Mouse (Mus musculus): Measurements from ENCODE around the gene Med24. TPM values are rescaled to one million over a fixed set of nuclear protein-coding genes. Genes with fewer than 3 reads are reported as not detected.
A peak's percentile ranks its signal among the peaks of the same experiment; 100 is the strongest.

The Med24 gene
- polyA plus RNA-seq, 1 experiment from 2014 or later = 55.1 TPM

DNA sequence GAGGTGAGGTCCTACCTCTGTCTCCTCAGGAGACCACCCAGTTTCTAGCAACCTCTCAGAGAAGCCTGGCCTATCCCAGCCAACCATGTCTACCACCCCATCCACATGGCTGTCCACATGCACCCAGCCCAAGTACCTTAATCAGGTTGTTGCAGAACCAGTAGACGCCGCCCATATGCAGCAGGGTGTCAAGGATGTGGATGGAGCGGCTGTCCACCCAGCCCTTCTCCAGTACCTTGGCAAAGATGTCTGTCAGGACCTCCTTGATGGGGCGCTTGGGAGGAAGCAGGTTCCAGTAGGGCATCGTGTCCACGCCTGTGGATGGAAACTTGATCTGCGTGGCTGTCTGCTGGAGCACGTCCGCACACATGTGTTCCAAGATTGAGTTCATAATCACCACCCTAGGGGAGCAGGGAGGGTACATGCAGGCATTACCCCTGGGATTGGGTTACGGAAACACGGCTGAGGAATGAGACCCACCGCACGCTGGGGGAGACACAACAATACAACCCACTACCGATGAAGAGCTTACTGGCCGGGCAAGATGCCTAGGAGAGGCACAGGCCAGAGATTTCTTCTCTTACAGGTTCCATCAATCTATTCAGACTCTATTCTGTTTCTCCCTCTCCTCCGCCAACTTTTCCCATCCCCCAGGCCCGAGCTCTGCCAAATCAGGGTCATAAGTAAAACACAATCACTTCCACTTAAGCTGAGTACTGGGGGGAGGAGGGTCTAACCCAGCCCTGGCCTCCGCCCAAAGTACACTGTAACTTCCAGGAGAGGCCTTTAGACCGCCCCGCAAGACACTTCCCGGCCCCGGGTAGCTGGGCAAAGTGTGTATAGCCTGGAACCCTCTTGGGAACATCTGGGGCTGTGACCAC lies 21.6 kb downstream of the Med24 start:
- Histone ChIP-seq H3K9me3 (replicated peaks; ENCODE audit: control insufficient read depth, low read length) (no peaks in the 10 kb centered on the region), H3K4me1 (ENCODE audit: control insufficient read depth, insufficient read depth, low read length) (no peaks in the 10 kb centered on the region), H3K27ac (replicated peaks; ENCODE audit: low read depth, low read length) (no peak overlapping the region), H3K9ac (replicated peaks; ENCODE audit: low read length) (no peak overlapping the region), H3K4me3 (ENCODE audit: low read depth, low read length) (no peak overlapping the region), H3K36me3 (replicated peaks; ENCODE audit: control insufficient read depth, insufficient read depth, low read depth, low read length) (peaks cover 14% of the 10 kb centered on the region), H3K4me2 (ENCODE audit: low read depth, low read length) (no peak overlapping the region), H3K27me3 (ENCODE audit: control insufficient read depth, insufficient read depth, low read length) (no peaks in the 10 kb centered on the region)
- ATAC-seq (replicated peaks; ENCODE audit: insufficient number of reproducible peaks, low FRiP score, low TSS enrichment, low read depth) (no peak), DNase-seq (ENCODE audit: low spot score) (no peak)
- 83% methylated on average over 22 of the region's 22 CpGs for WGBS

DNA sequence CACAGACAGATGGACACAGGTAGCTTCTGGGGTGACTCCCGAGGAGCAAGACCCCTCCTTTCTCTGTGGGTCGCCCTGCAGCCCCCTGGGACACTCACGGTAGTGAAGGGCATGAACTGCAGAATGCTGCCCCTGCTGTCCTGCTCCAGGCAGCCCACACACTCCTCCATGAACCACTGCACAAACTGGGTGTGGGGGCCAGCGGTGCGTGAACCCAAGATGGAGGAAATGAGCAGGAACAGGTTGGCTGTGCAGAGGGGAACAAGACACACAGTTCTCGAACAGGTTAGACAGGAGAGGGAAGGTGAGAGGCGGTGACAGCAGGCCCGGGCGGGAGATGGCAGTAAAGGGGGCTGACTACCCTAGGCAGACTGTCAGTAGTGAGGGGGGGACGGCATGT lies 24.2 kb downstream of the Med24 start:
- no peak overlapping the region for H3K4me3 ChIP-seq (ENCODE audit: low read depth, low read length)
- H3K36me3 ChIP-seq (replicated peaks; ENCODE audit: control insufficient read depth, insufficient read depth, low read depth, low read length) = peaks cover 14% of the 10 kb centered on the region
- WGBS = 88% methylated on average over 10 of the region's 10 CpGs
- H3K27ac ChIP-seq (replicated peaks; ENCODE audit: low read depth, low read length) = no peak overlapping the region
- no peaks in the 10 kb centered on the region for H3K4me1 ChIP-seq (ENCODE audit: control insufficient read depth, insufficient read depth, low read length)
- DNase-seq (ENCODE audit: low spot score) = no peak
- H3K27me3 ChIP-seq (ENCODE audit: control insufficient read depth, insufficient read depth, low read length) = no peaks in the 10 kb centered on the region
- ATAC-seq (replicated peaks; ENCODE audit: insufficient number of reproducible peaks, low FRiP score, low TSS enrichment, low read depth) = no peak
- H3K4me2 ChIP-seq (ENCODE audit: low read depth, low read length) = no peak overlapping the region
- no peak overlapping the region for H3K9ac ChIP-seq (replicated peaks; ENCODE audit: low read length)
- H3K9me3 ChIP-seq (replicated peaks; ENCODE audit: control insufficient read depth, low read length) = no peaks in the 10 kb centered on the region

- Histone ChIP-seq H3K27ac (replicated peaks; ENCODE audit: low read depth, low read length) (no peak overlapping the region), H3K4me3 (ENCODE audit: low read depth, low read length) (no peak overlapping the region), H3K36me3 (replicated peaks; ENCODE audit: control insufficient read depth, insufficient read depth, low read depth, low read length) (peaks cover 9% of the 10 kb centered on the region), H3K4me2 (ENCODE audit: low read depth, low read length) (no peak overlapping the region), H3K27me3 (ENCODE audit: control insufficient read depth, insufficient read depth, low read length) (no peaks in the 10 kb centered on the region), H3K9me3 (replicated peaks; ENCODE audit: control insufficient read depth, low read length) (no peaks in the 10 kb centered on the region), H3K9ac (replicated peaks; ENCODE audit: low read length) (peak overlapping the region; percentile 25; the same call in 1 of the 2 replicates), H3K4me1 (ENCODE audit: control insufficient read depth, insufficient read depth, low read length) (no peaks in the 10 kb centered on the region)
- DNase-seq (ENCODE audit: low spot score) (no peak), ATAC-seq (replicated peaks; ENCODE audit: insufficient number of reproducible peaks, low FRiP score, low TSS enrichment, low read depth) (no peak)
- 78% methylated on average over 5 of the region's 5 CpGs for WGBS
Measured at GRCm38 (mm10) chr11:98702323-98702722, 26.9 kb downstream of the Med24 start.

GRCm38 (mm10) chr11:98701213-98701670 lies 28.0 kb downstream of the Med24 start, which contains the start of gene Csf3:
Csf3 (plus strand) TSS chr11:98701263.
- no peak for DNase-seq (ENCODE audit: low spot score)
- no peaks in the 10 kb centered on the region for H3K9me3 ChIP-seq (replicated peaks; ENCODE audit: control insufficient read depth, low read length)
- H3K36me3 ChIP-seq (replicated peaks; ENCODE audit: control insufficient read depth, insufficient read depth, low read depth, low read length) = peaks cover 6% of the 10 kb centered on the region
- no peak within 1 kb of the TSS for H3K27ac ChIP-seq (replicated peaks; ENCODE audit: low read depth, low read length)
- WGBS = 40% methylated on average over 10 of the region's 10 CpGs
- ATAC-seq (replicated peaks; ENCODE audit: insufficient number of reproducible peaks, low FRiP score, low TSS enrichment, low read depth) = no peak
- no peak within 1 kb of the TSS; the same call in 1 of the 2 replicates for H3K4me2 ChIP-seq (ENCODE audit: low read depth, low read length)
- H3K9ac ChIP-seq (replicated peaks; ENCODE audit: low read length) = peak within 1 kb of the TSS; percentile 6; the same call in 1 of the 2 replicates
- H3K27me3 ChIP-seq (ENCODE audit: control insufficient read depth, insufficient read depth, low read length) = no peaks in the 10 kb centered on the region
- H3K4me1 ChIP-seq (ENCODE audit: control insufficient read depth, insufficient read depth, low read length) = no peaks in the 10 kb centered on the region
- H3K4me3 ChIP-seq (ENCODE audit: low read depth, low read length) = no peak within 1 kb of the TSS

GRCm38 (mm10) chr11:98699911-98700310 lies 29.3 kb downstream of the Med24 start:
- Histone ChIP-seq H3K27me3 (ENCODE audit: control insufficient read depth, insufficient read depth, low read length) (no peaks in the 10 kb centered on the region), H3K27ac (replicated peaks; ENCODE audit: low read depth, low read length) (no peak overlapping the region), H3K4me3 (ENCODE audit: low read depth, low read length) (no peak overlapping the region), H3K36me3 (replicated peaks; ENCODE audit: control insufficient read depth, insufficient read depth, low read depth, low read length) (no peaks in the 10 kb centered on the region; the same call in 1 of the 2 replicates), H3K9me3 (replicated peaks; ENCODE audit: control insufficient read depth, low read length) (no peaks in the 10 kb centered on the region), H3K9ac (replicated peaks; ENCODE audit: low read length) (no peak overlapping the region), H3K4me2 (ENCODE audit: low read depth, low read length) (no peak overlapping the region), H3K4me1 (ENCODE audit: control insufficient read depth, insufficient read depth, low read length) (no peaks in the 10 kb centered on the region)
- DNase-seq (ENCODE audit: low spot score) = peak; percentile 78
- ATAC-seq (replicated peaks; ENCODE audit: insufficient number of reproducible peaks, low FRiP score, low TSS enrichment, low read depth) = no peak
- WGBS = 41% methylated on average over 4 of the region's 4 CpGs

DNA sequence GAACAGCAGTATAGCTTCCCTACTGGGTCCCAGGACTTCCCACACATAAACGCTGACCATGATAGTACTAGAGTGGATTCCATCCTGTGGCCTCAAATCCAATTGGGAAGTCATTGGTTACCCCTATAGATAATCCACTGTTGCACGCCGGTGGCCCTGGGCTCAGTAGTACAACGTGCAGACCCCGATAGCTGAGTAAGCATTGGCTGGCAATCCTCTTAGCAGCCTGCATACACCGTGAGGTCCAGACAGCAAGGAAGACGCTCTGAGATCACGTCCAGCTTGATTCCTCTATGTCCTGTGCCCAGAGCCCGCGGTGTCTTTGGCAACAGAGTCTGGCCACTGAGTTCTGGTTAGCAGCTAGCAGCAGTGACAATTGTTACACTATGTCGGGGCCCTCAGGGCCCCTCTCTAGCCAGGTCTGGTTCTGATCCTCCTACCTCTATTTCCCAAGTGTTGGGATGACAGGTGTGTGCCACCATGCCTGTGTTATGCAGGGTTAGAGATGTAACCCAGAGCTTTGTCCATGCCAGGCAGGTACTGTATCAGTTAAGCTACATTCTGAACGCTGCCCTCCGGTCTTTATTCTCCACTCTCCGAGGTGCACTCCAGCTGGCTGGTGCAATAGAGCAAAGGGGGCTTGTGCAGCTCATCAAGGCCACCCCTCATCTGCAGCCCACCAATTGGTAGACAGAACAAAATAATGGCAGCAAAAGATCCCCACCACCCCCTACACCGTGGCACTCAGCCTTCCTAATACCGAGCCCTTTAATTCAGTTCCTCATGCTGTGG lies 30.2 kb downstream of the Med24 start:
- no peak overlapping the region for H3K27ac ChIP-seq (replicated peaks; ENCODE audit: low read depth, low read length)
- DNase-seq (ENCODE audit: low spot score) = no peak
- peaks cover 6% of the 10 kb centered on the region; the same call in 1 of the 2 replicates for H3K36me3 ChIP-seq (replicated peaks; ENCODE audit: control insufficient read depth, insufficient read depth, low read depth, low read length)
- no peak overlapping the region for H3K4me3 ChIP-seq (ENCODE audit: low read depth, low read length)
- no peaks in the 10 kb centered on the region for H3K4me1 ChIP-seq (ENCODE audit: control insufficient read depth, insufficient read depth, low read length)
- no peak for ATAC-seq (replicated peaks; ENCODE audit: insufficient number of reproducible peaks, low FRiP score, low TSS enrichment, low read depth)
- H3K27me3 ChIP-seq (ENCODE audit: control insufficient read depth, insufficient read depth, low read length) = no peaks in the 10 kb centered on the region
- H3K4me2 ChIP-seq (ENCODE audit: low read depth, low read length) = no peak overlapping the region
- WGBS = 84% methylated on average over 16 of the region's 16 CpGs
- H3K9me3 ChIP-seq (replicated peaks; ENCODE audit: control insufficient read depth, low read length) = no peaks in the 10 kb centered on the region
- no peak overlapping the region for H3K9ac ChIP-seq (replicated peaks; ENCODE audit: low read length)

- no peak for ATAC-seq (replicated peaks; ENCODE audit: insufficient number of reproducible peaks, low FRiP score, low TSS enrichment, low read depth)
- WGBS = 86% methylated on average over 12 of the region's 12 CpGs
- no peak overlapping the region for H3K4me3 ChIP-seq (ENCODE audit: low read depth, low read length)
- no peak overlapping the region for H3K27ac ChIP-seq (replicated peaks; ENCODE audit: low read depth, low read length)
- no peak overlapping the region for H3K4me2 ChIP-seq (ENCODE audit: low read depth, low read length)
- no peaks in the 10 kb centered on the region for H3K27me3 ChIP-seq (ENCODE audit: control insufficient read depth, insufficient read depth, low read length)
- H3K4me1 ChIP-seq (ENCODE audit: control insufficient read depth, insufficient read depth, low read length) = no peaks in the 10 kb centered on the region
- H3K9ac ChIP-seq (replicated peaks; ENCODE audit: low read length) = no peak overlapping the region
- H3K9me3 ChIP-seq (replicated peaks; ENCODE audit: control insufficient read depth, low read length) = no peaks in the 10 kb centered on the region
- peaks cover 11% of the 10 kb centered on the region for H3K36me3 ChIP-seq (replicated peaks; ENCODE audit: control insufficient read depth, insufficient read depth, low read depth, low read length)
- no peak for DNase-seq (ENCODE audit: low spot score)
Measured at GRCm38 (mm10) chr11:98697225-98697624, 32.0 kb downstream of the Med24 start.
